Mouse (Mus musculus) limb, embryonic 14.5 days (tissue): ENCODE data around the gene Gstm6. TPM values are rescaled to one million over a fixed set of nuclear protein-coding genes. Genes with fewer than 3 reads are reported as not detected.
A peak's percentile ranks its signal among the peaks of the same experiment; 100 is the strongest.

Experiments used
- ATAC-seq: fragments of 200-750 bp; cut with Nextera tagmentation; 2 replicates; pipeline ENCODE4 v1.8.0; 2017; ENCODE audit warnings: low read depth, moderate number of reproducible peaks, moderate TSS enrichment; ENCODE audit not compliant: low FRiP score
- DNase-seq: peaks from one replicate; pipeline ENCODE4 v3.0.0-alpha.2; 2015; ENCODE audit warnings: low spot score
- H3K27ac ChIP-seq: fragments of 300-500 bp; sonication (generic); replicated peaks from 2 replicates; pipeline ENCODE4 v1.5.1; 2014; ENCODE audit warnings: low read depth, mild to moderate bottlenecking, low read length, moderate library complexity, mixed read lengths
- H3K27me3 ChIP-seq: fragments of 300-500 bp; sonication (generic); 2 replicates; pipeline ENCODE4 v1.6.1; 2014; ENCODE audit warnings: low read length, mixed read lengths; ENCODE audit not compliant: control insufficient read depth, insufficient read depth
- H3K36me3 ChIP-seq: fragments of 300-500 bp; sonication (generic); 2 replicates; pipeline ENCODE4 v1.6.1; 2014; ENCODE audit warnings: mild to moderate bottlenecking, low read length, moderate library complexity, mixed read lengths; ENCODE audit not compliant: control insufficient read depth, insufficient read depth
- H3K4me1 ChIP-seq: fragments of 300-500 bp; sonication (generic); 2 replicates; pipeline ENCODE4 v1.6.1; 2014; ENCODE audit warnings: antibody characterized with exemption, low read length, mixed read lengths; ENCODE audit not compliant: control insufficient read depth, insufficient read depth
- H3K4me2 ChIP-seq: fragments of 300-500 bp; sonication (generic); replicated peaks from 2 replicates; pipeline ENCODE4 v1.6.1; 2014; ENCODE audit warnings: low read depth, mild to moderate bottlenecking, low read length, moderate library complexity; ENCODE audit not compliant: severe bottlenecking
- H3K4me3 ChIP-seq: fragments of 300-500 bp; sonication (generic); replicated peaks from 2 replicates; pipeline ENCODE4 v1.5.1; 2014; ENCODE audit warnings: low read length
- H3K9ac ChIP-seq: fragments of 300-500 bp; sonication (generic); 2 replicates; pipeline ENCODE4 v1.6.1; 2014; ENCODE audit warnings: mild to moderate bottlenecking, low read depth, low read length, moderate library complexity; ENCODE audit not compliant: severe bottlenecking
- H3K9me3 ChIP-seq: fragments of 300-500 bp; sonication (generic); 2 replicates; pipeline ENCODE4 v1.6.1; 2016; ENCODE audit warnings: low read length; ENCODE audit not compliant: control insufficient read depth
- POLR2A ChIP-seq: fragments of 200-500 bp; IDR thresholded peaks from 2 replicates; pipeline ENCODE4 v1.8.0; 2012; ENCODE audit warnings: inconsistent platforms, mild to moderate bottlenecking, moderate library complexity, borderline replicate concordance; ENCODE audit not compliant: insufficient read depth, insufficient read length; ENCODE audit errors: extremely low read depth
- WGBS: fragments of 180-500 bp; shearing (Covaris S2); extraction: QIAGEN DNeasy Blood & Tissue Kit; methylation state at CpG from one replicate; pipeline ENCODE4 v1.1.7; 2014; 5-methylcytosine and 5-hydroxymethylcytosine counted together
- polyA plus RNA-seq, 2 experiments: library from polyadenylated mRNA; depleted of rRNA in 1 of 2; stranded (reverse) in 1 of 2; unstranded in 1 of 2; fragments of >200 nt; fragmentation: Nextera tagmentation in 1 of 2; extraction: Ambion mirVana in 1 of 2; gene quantifications; 2 replicates each; pipeline versions ENCODE4 v1.2.1 to v1.2.3; 2012 to 2014

Gstm6 gene
- polyA plus RNA-seq, 2 experiments: 7.6 to 9.5 TPM

GRCm38 (mm10) chr3:107931670-107932069 is 11.9 kb downstream of the Gstm6 start, which contains the start of gene Gstm7:
TSS of gene Gstm7 (minus strand) at chr3:107931817.
- Histone ChIP-seq H3K36me3 (no peaks in the 10 kb centered on the region), H3K9me3 (no peaks in the 10 kb centered on the region), H3K9ac (no peak within 1 kb of the TSS), H3K4me3 (peak within 1 kb of the TSS; percentile 31), H3K4me1 (peaks cover 4% of the 10 kb centered on the region; the same call in 1 of the 2 replicates), H3K27ac (0 out of 2 replicates have a peak within 1 kb of the TSS, but pooled peaks have one; percentile 19), H3K4me2 (peak within 1 kb of the TSS; percentile 53), H3K27me3 (no peaks in the 10 kb centered on the region)
- 6% methylated on average over 10 of the region's 10 CpGs for WGBS
- peak; percentile 26; the same call in 1 of the 2 replicates for TF ChIP-seq POLR2A
- ATAC-seq (peak; percentile 94), DNase-seq (peak; percentile 97)

DNA sequence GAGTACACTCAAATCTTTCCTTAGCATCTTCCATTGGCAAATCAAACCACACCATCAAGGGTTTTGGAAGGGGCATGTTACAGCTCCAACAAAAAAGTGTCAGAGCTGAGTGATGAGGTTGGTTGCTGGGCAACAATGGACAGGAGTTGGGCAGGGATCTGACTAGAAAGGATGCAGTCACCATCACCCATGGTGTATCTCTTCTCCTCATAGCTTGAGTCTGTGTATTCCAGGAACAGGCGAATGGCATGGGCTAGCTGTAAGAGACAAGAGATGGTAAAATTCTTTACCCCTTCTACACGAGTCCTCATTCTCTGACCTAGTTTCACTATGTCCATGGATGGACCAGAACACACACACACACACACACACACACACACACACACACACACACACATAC is 12.4 kb downstream of the Gstm6 start:
- H3K4me3 ChIP-seq: peak overlapping the region; percentile 31
- 0 out of 2 replicates have a peak overlapping the region, but pooled peaks have one; percentile 19 for H3K27ac ChIP-seq
- H3K4me2 ChIP-seq: peak overlapping the region; percentile 53
- WGBS: 88% methylated on average over 2 of the region's 2 CpGs
- DNase-seq (no peak), ATAC-seq (no peak)
- peaks cover 4% of the 10 kb centered on the region; the same call in 1 of the 2 replicates for H3K4me1 ChIP-seq
- TF ChIP-seq POLR2A: no peak
- H3K9ac ChIP-seq: no peak overlapping the region
- no peaks in the 10 kb centered on the region for H3K9me3 ChIP-seq
- no peaks in the 10 kb centered on the region for H3K36me3 ChIP-seq
- H3K27me3 ChIP-seq: no peaks in the 10 kb centered on the region

- ATAC-seq (no peak), DNase-seq (no peak)
- H3K4me3 ChIP-seq: no peak overlapping the region
- H3K27ac ChIP-seq: no peak overlapping the region
- WGBS: 79% methylated on average over 4 of the region's 4 CpGs
- no peak overlapping the region for H3K4me2 ChIP-seq
- no peaks in the 10 kb centered on the region for H3K9me3 ChIP-seq
- no peaks in the 10 kb centered on the region for H3K27me3 ChIP-seq
- TF ChIP-seq POLR2A: no peak
- peaks cover 4% of the 10 kb centered on the region; the same call in 1 of the 2 replicates for H3K4me1 ChIP-seq
- no peaks in the 10 kb centered on the region for H3K36me3 ChIP-seq
- H3K9ac ChIP-seq: no peak overlapping the region
These were observed 13.8 kb downstream of the Gstm6 start for GRCm38 (mm10) chr3:107929731-107930130.

GRCm38 (mm10) chr3:107929243-107929642 is 14.3 kb downstream of the Gstm6 start:
- ATAC-seq (no peak), DNase-seq (no peak)
- TF ChIP-seq POLR2A: no peak
- Histone ChIP-seq H3K27ac (no peak overlapping the region), H3K9me3 (no peaks in the 10 kb centered on the region), H3K4me2 (no peak overlapping the region), H3K9ac (no peak overlapping the region), H3K4me3 (no peak overlapping the region), H3K27me3 (no peaks in the 10 kb centered on the region), H3K4me1 (peaks cover 4% of the 10 kb centered on the region; the same call in 1 of the 2 replicates), H3K36me3 (no peaks in the 10 kb centered on the region)
- WGBS: 75% methylated on average over 4 of the region's 4 CpGs

- DNase-seq (no peak), ATAC-seq (no peak)
- Histone ChIP-seq H3K9ac (no peak overlapping the region), H3K36me3 (no peaks in the 10 kb centered on the region), H3K4me1 (peaks cover 4% of the 10 kb centered on the region; the same call in 1 of the 2 replicates), H3K27ac (no peak overlapping the region), H3K27me3 (no peaks in the 10 kb centered on the region), H3K9me3 (no peaks in the 10 kb centered on the region), H3K4me2 (no peak overlapping the region), H3K4me3 (no peak overlapping the region)
- 79% methylated on average over 11 of the region's 11 CpGs for WGBS
- TF ChIP-seq POLR2A: no peak
These were observed 14.9 kb downstream of the Gstm6 start for GRCm38 (mm10) chr3:107928691-107929090.
